Mouse (Mus musculus): ENCODE measurements at regions not wholly inside any gene's neighbourhood (a gene's known extent, or its start where the extent isn't known, plus 50 kb on each side); places are given as distances from the start of the nearest gene placed in this dataset.
A peak's percentile ranks its signal among the peaks of the same experiment; 100 is the strongest.

GRCm38 (mm10) chr4:142952879-142953278 lies 259.9 kb downstream of the Prdm2 start:
- H3K4me3 ChIP-seq (ENCODE audit: low read depth, low read length) = no peak overlapping the region
- H3K27ac ChIP-seq (ENCODE audit: low read depth, low read length) = no peak overlapping the region
- no peak overlapping the region for H3K9ac ChIP-seq (ENCODE audit: low read length)
- H3K27me3 ChIP-seq (ENCODE audit: control insufficient read depth, insufficient read depth, low read length) = no peaks in the 10 kb centered on the region; the same call in 1 of the 2 replicates
- no peak overlapping the region for H3K4me2 ChIP-seq (ENCODE audit: low read depth, low read length, severe bottlenecking)
- no peaks in the 10 kb centered on the region for H3K9me3 ChIP-seq (ENCODE audit: control insufficient read depth, low read length)
- DNase-seq (ENCODE audit: low spot score) = no peak
- ATAC-seq (replicated peaks; ENCODE audit: low FRiP score) = no peak
- WGBS = 81% methylated on average over 1 of the region's 1 CpGs
- H3K4me1 ChIP-seq (replicated peaks; ENCODE audit: control insufficient read depth, insufficient read depth, low read length) = peaks cover 6% of the 10 kb centered on the region; the same call in 1 of the 2 replicates
- no peaks in the 10 kb centered on the region for H3K36me3 ChIP-seq (ENCODE audit: control insufficient read depth, insufficient read depth, low read length)

GRCm38 (mm10) chr4:142947673-142948072 lies 265.1 kb downstream of the Prdm2 start:
- Histone ChIP-seq H3K36me3 (ENCODE audit: control insufficient read depth, insufficient read depth, low read length) (no peaks in the 10 kb centered on the region), H3K4me3 (ENCODE audit: low read depth, low read length) (no peak overlapping the region), H3K9me3 (ENCODE audit: control insufficient read depth, low read length) (no peaks in the 10 kb centered on the region), H3K4me2 (ENCODE audit: low read depth, low read length, severe bottlenecking) (no peak overlapping the region), H3K4me1 (replicated peaks; ENCODE audit: control insufficient read depth, insufficient read depth, low read length) (no peaks in the 10 kb centered on the region), H3K9ac (ENCODE audit: low read length) (no peak overlapping the region), H3K27me3 (ENCODE audit: control insufficient read depth, insufficient read depth, low read length) (no peaks in the 10 kb centered on the region; the same call in 1 of the 2 replicates), H3K27ac (ENCODE audit: low read depth, low read length) (no peak overlapping the region)
- DNase-seq (ENCODE audit: low spot score) = no peak
- WGBS = 78% methylated on average over 6 of the region's 6 CpGs
- no peak for ATAC-seq (replicated peaks; ENCODE audit: low FRiP score)

GRCm38 (mm10) chr4:142933627-142934026 lies 279.2 kb downstream of the Prdm2 start:
- Histone ChIP-seq H3K9ac (ENCODE audit: low read length) (no peak overlapping the region), H3K4me3 (ENCODE audit: low read depth, low read length) (no peak overlapping the region), H3K4me1 (replicated peaks; ENCODE audit: control insufficient read depth, insufficient read depth, low read length) (no peaks in the 10 kb centered on the region), H3K9me3 (ENCODE audit: control insufficient read depth, low read length) (no peaks in the 10 kb centered on the region), H3K27ac (ENCODE audit: low read depth, low read length) (no peak overlapping the region), H3K4me2 (ENCODE audit: low read depth, low read length, severe bottlenecking) (no peak overlapping the region), H3K36me3 (ENCODE audit: control insufficient read depth, insufficient read depth, low read length) (no peaks in the 10 kb centered on the region), H3K27me3 (ENCODE audit: control insufficient read depth, insufficient read depth, low read length) (no peaks in the 10 kb centered on the region)
- 84% methylated on average over 9 of the region's 9 CpGs for WGBS
- DNase-seq (ENCODE audit: low spot score) = no peak
- ATAC-seq (replicated peaks; ENCODE audit: low FRiP score) = no peak

- H3K9ac ChIP-seq (ENCODE audit: low read length) = no peak overlapping the region
- WGBS = 88% methylated on average over 4 of the region's 4 CpGs
- H3K36me3 ChIP-seq (ENCODE audit: control insufficient read depth, insufficient read depth, low read length) = no peaks in the 10 kb centered on the region
- DNase-seq (ENCODE audit: low spot score) (no peak), ATAC-seq (replicated peaks; ENCODE audit: low FRiP score) (no peak)
- H3K27me3 ChIP-seq (ENCODE audit: control insufficient read depth, insufficient read depth, low read length) = no peaks in the 10 kb centered on the region
- H3K27ac ChIP-seq (ENCODE audit: low read depth, low read length) = no peak overlapping the region
- 0 out of 2 replicates have a peak, but pooled peaks cover 2% of the 10 kb centered on the region for H3K4me1 ChIP-seq (replicated peaks; ENCODE audit: control insufficient read depth, insufficient read depth, low read length)
- no peak overlapping the region for H3K4me3 ChIP-seq (ENCODE audit: low read depth, low read length)
- no peaks in the 10 kb centered on the region for H3K9me3 ChIP-seq (ENCODE audit: control insufficient read depth, low read length)
- no peak overlapping the region for H3K4me2 ChIP-seq (ENCODE audit: low read depth, low read length, severe bottlenecking)
Observed at GRCm38 (mm10) chr4:142929245-142929644, 283.6 kb downstream of the Prdm2 start.

GRCm38 (mm10) chr4:142927328-142928108 lies 285.3 kb downstream of the Prdm2 start:
- H3K9ac ChIP-seq (ENCODE audit: low read length) = no peak overlapping the region
- ATAC-seq (replicated peaks; ENCODE audit: low FRiP score) (no peak), DNase-seq (ENCODE audit: low spot score) (no peak)
- no peak overlapping the region for H3K4me3 ChIP-seq (ENCODE audit: low read depth, low read length)
- no peaks in the 10 kb centered on the region for H3K36me3 ChIP-seq (ENCODE audit: control insufficient read depth, insufficient read depth, low read length)
- 0 out of 2 replicates have a peak, but pooled peaks cover 2% of the 10 kb centered on the region for H3K4me1 ChIP-seq (replicated peaks; ENCODE audit: control insufficient read depth, insufficient read depth, low read length)
- 84% methylated on average over 7 of the region's 7 CpGs for WGBS
- no peak overlapping the region for H3K27ac ChIP-seq (ENCODE audit: low read depth, low read length)
- no peak overlapping the region for H3K4me2 ChIP-seq (ENCODE audit: low read depth, low read length, severe bottlenecking)
- H3K27me3 ChIP-seq (ENCODE audit: control insufficient read depth, insufficient read depth, low read length) = no peaks in the 10 kb centered on the region
- no peaks in the 10 kb centered on the region for H3K9me3 ChIP-seq (ENCODE audit: control insufficient read depth, low read length)

- no peak overlapping the region for H3K4me3 ChIP-seq (ENCODE audit: low read depth, low read length)
- no peak overlapping the region for H3K4me2 ChIP-seq (ENCODE audit: low read depth, low read length, severe bottlenecking)
- H3K9me3 ChIP-seq (ENCODE audit: control insufficient read depth, low read length) = no peaks in the 10 kb centered on the region
- no peaks in the 10 kb centered on the region for H3K36me3 ChIP-seq (ENCODE audit: control insufficient read depth, insufficient read depth, low read length)
- no peak for DNase-seq (ENCODE audit: low spot score)
- no peak overlapping the region for H3K27ac ChIP-seq (ENCODE audit: low read depth, low read length)
- H3K27me3 ChIP-seq (ENCODE audit: control insufficient read depth, insufficient read depth, low read length) = no peaks in the 10 kb centered on the region
- H3K4me1 ChIP-seq (replicated peaks; ENCODE audit: control insufficient read depth, insufficient read depth, low read length) = 0 out of 2 replicates have a peak, but pooled peaks cover 2% of the 10 kb centered on the region
- H3K9ac ChIP-seq (ENCODE audit: low read length) = no peak overlapping the region
- 85% methylated on average over 8 of the region's 8 CpGs for WGBS
- ATAC-seq (replicated peaks; ENCODE audit: low FRiP score) = no peak
Observed at GRCm38 (mm10) chr4:142925111-142925510, 287.7 kb downstream of the Prdm2 start.

GRCm38 (mm10) chr4:142909355-142909947 lies 303.3 kb downstream of the Prdm2 start:
- Histone ChIP-seq H3K9ac (ENCODE audit: low read length) (peak overlapping the region; percentile 9; the same call in 1 of the 2 replicates), H3K36me3 (ENCODE audit: control insufficient read depth, insufficient read depth, low read length) (no peaks in the 10 kb centered on the region)

GRCm38 (mm10) chr4:142908782-142909181 lies 304.0 kb downstream of the Prdm2 start:
- Histone ChIP-seq H3K27me3 (ENCODE audit: control insufficient read depth, insufficient read depth, low read length) (no peaks in the 10 kb centered on the region), H3K9me3 (ENCODE audit: control insufficient read depth, low read length) (no peaks in the 10 kb centered on the region), H3K36me3 (ENCODE audit: control insufficient read depth, insufficient read depth, low read length) (no peaks in the 10 kb centered on the region), H3K4me2 (ENCODE audit: low read depth, low read length, severe bottlenecking) (no peak overlapping the region), H3K27ac (ENCODE audit: low read depth, low read length) (no peak overlapping the region), H3K4me1 (replicated peaks; ENCODE audit: control insufficient read depth, insufficient read depth, low read length) (peaks cover 3% of the 10 kb centered on the region; the same call in 1 of the 2 replicates), H3K9ac (ENCODE audit: low read length) (no peak overlapping the region), H3K4me3 (ENCODE audit: low read depth, low read length) (no peak overlapping the region)
- ATAC-seq (replicated peaks; ENCODE audit: low FRiP score) (no peak), DNase-seq (ENCODE audit: low spot score) (no peak)
- WGBS = 40% methylated on average over 6 of the region's 6 CpGs

More at GRCm38 (mm10) chr4:142909355-142909947, 303.3 kb downstream of the Prdm2 start:
- 28% methylated on average over 17 of the region's 17 CpGs for WGBS
- Histone ChIP-seq H3K4me3 (ENCODE audit: low read depth, low read length) (no peak overlapping the region), H3K27ac (ENCODE audit: low read depth, low read length) (no peak overlapping the region), H3K27me3 (ENCODE audit: control insufficient read depth, insufficient read depth, low read length) (no peaks in the 10 kb centered on the region), H3K4me1 (replicated peaks; ENCODE audit: control insufficient read depth, insufficient read depth, low read length) (peaks cover 3% of the 10 kb centered on the region; the same call in 1 of the 2 replicates), H3K9me3 (ENCODE audit: control insufficient read depth, low read length) (no peaks in the 10 kb centered on the region), H3K4me2 (ENCODE audit: low read depth, low read length, severe bottlenecking) (peak overlapping the region; percentile 39)
- DNase-seq (ENCODE audit: low spot score) (peak; percentile 60), ATAC-seq (replicated peaks; ENCODE audit: low FRiP score) (peak; percentile 73)
